Mouse (Mus musculus) Patski (cell line): Measurements from ENCODE around the gene Plch1. TPM values are rescaled to one million over a fixed set of nuclear protein-coding genes. Genes with fewer than 3 reads are reported as not detected.

Source experiments
- ATAC-seq: fragments of 100-300 bp; one replicate; pipeline ENCODE4 v1.8.0; 2021
- CTCF ChIA-PET: fragments of 350-600 bp; sonication (Branson Sonifier 250); formaldehyde crosslinking; loops from one replicate; lab custom pipeline; 2022; ENCODE audit warnings: inconsistent platforms; lab: Charles Lee
- POLR2A ChIA-PET: fragments of 350-600 bp; sonication (Branson Sonifier 250); formaldehyde crosslinking; loops from one replicate; lab custom pipeline; 2022; ENCODE audit warnings: antibody characterized with exemption, inconsistent platforms; lab: Charles Lee
- DNase-seq: peaks from one replicate; pipeline ENCODE4 v3.0.0-alpha.2; 2011; ENCODE audit warnings: low read depth, low spot score
- H3K27me3 ChIP-seq: fragments of 371-371 bp; one replicate; pipeline ENCODE4 v1.5.1; 2021
- CTCF ChIP-seq: fragments of 100-300 bp; IDR thresholded peaks from one replicate; pipeline ENCODE4 v1.5.1; 2021
- in situ Hi-C: fragments of 300-500 bp; cut with MboI; formaldehyde crosslinking; loops from 3 replicates; pipeline ENCODE4 v1.11.1; 2018; ENCODE audit warnings: low pct_unique_long_range_greater_than_20kb, mixed read lengths
- polyA plus RNA-seq: library from polyadenylated mRNA; unstranded; gene quantifications from one replicate; pipeline ENCODE4 v1.2.3, GENCODE M21; 2021

Gene Plch1
- polyA plus RNA-seq, 1 experiment from 2014 or later: 18.4 TPM

DNA sequence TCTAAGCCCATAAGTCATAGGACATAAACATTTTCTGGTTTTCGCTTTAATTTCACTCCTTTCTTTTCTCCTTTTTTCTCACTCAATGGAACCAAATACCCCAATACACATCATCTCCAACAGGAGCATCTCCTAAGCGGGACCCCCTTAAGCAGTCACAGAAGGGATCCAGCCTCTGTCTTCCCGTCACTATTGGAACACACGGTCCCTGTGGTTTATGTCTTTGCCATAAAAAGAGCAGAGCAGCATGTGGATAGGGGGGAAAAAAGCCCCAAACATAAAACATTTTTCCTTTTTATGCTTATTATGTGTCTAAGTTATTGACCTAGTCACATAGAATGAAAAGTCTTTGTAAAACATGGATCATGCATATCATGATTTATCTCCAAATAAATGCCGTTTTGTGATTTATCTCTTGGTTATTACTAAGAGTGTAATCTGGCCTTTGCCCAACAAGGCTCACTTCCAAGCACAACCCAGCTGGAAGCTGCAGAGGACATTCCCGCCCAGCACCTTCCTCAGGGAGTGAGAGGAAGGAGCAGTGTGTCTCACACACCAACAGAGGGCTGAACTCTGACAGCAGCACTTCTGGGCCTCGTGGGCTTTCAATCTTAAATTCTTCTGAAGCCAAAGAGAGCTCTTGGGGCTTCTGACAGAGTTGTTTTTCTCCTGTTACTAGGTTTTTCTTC is 126.5 kb downstream of the Plch1 start:
- ATAC-seq (no peak), DNase-seq (no peak)
- no peaks in the 10 kb centered on the region for H3K27me3 ChIP-seq
- POLR2A ChIA-PET: no interaction called here
- CTCF ChIA-PET: interaction anchor here (2.0 kb wide), 1 partner anchor 203 kb away, joined by 5 read pairs; no protein-coding TSS in a partner anchor
- in situ Hi-C loops: no loop called here
- TF ChIP-seq CTCF: no peak

DNA sequence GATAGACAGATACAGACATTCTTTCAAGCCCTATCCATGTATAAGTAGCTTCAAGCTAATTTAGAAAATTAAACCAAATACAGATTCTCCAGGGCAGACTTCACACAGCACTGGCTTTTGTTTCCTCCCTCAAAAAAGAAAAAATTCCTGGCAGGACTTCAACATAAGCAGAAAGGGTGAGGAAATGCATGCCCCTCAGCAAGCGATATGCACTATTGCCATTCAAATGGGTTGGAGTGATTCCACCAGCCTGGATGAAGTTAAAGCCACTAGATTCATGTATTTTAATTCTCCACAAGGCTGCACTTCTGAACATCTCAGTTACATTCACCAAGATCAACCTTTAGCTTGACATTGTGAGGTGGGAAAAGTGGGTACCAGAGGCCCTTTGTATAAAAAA is 138.5 kb downstream of the Plch1 start:
- no peak for ATAC-seq

GRCm38 (mm10) chr3:63740073-63740472 is 159.2 kb downstream of the Plch1 start:
- no peak for DNase-seq
- no peak for TF ChIP-seq CTCF
- POLR2A ChIA-PET: no interaction called here
- in situ Hi-C loops: no loop called here
- no peaks in the 10 kb centered on the region for H3K27me3 ChIP-seq
- ATAC-seq: no peak
- CTCF ChIA-PET: interaction anchor here (0.6 to 1.6 kb wide), 3 partner anchors 11 to 19 kb away, joined by 3 read pairs; no protein-coding TSS in a partner anchor

More for the DNA sequence above, 138.5 kb downstream of the Plch1 start:
- no peaks in the 10 kb centered on the region for H3K27me3 ChIP-seq
- POLR2A ChIA-PET: interaction anchor here (0.8 kb wide), 1 partner anchor 9 kb away, joined by 4 read pairs; no protein-coding TSS in a partner anchor
- CTCF ChIA-PET: no interaction called here
- no peak for DNase-seq
- TF ChIP-seq CTCF: no peak
- in situ Hi-C loops: no loop called here

DNA sequence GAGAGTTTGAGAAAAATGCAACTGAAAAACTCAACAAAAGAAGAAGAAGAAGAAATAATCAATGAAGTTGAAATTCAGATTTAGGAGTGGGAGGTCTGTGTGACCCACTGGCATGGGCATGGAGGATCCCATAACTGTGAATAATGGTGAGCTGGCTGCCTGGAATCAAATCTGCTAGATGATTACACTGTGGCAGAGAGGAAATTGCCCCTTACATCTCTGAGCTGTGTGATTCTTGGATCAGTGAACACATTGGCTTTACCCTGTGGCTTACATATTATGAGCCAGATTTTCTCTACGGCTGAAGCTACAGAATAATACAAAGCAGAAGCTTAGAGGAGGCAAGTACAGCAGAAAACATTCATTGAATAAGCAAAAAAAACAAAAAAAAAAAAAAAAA is 170.9 kb downstream of the Plch1 start:
- POLR2A ChIA-PET: no interaction called here
- CTCF ChIA-PET: interaction anchor here (1.2 to 2.2 kb wide), 6 partner anchors 8 to 129 kb away, joined by 3 to 7 read pairs (median 3); no protein-coding TSS in a partner anchor
- TF ChIP-seq CTCF: no peak
- H3K27me3 ChIP-seq: no peaks in the 10 kb centered on the region
- in situ Hi-C loops: no loop called here
- ATAC-seq (no peak), DNase-seq (no peak)

- ChIA-PET POLR2A (no interaction called here), CTCF (interaction anchor here (0.8 to 1.5 kb wide), 7 partner anchors 11 to 171 kb away, joined by 3 to 6 read pairs (median 4); no protein-coding TSS in a partner anchor)
- TF ChIP-seq CTCF: no peak
- in situ Hi-C loops: no loop called here
- DNase-seq (no peak), ATAC-seq (no peak)
- H3K27me3 ChIP-seq: no peaks in the 10 kb centered on the region
These were observed 172.5 kb downstream of the Plch1 start for GRCm38 (mm10) chr3:63726667-63727342.

DNA sequence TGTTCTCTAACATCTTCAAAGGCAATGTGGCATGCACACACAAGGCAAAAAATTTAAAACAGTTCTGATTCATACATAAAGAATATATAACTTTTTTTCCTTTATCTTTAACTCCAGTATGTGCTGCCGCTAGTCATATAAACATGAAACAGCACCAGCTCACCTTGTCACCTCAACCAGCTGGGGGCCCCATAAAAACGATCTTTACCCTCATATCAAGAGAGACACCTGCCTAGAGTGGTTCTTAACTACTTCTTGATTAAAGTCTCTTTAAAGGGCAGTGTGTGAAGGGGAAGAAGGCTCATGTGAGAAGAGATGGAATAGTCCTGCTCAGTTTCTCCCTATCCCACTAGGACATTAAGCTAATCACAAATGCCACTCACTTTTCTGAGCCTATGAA is 205.6 kb downstream of the Plch1 start:
- ChIA-PET POLR2A (no interaction called here), CTCF (interaction anchor here (0.9 to 1.3 kb wide), 3 partner anchors 9 to 50 kb away, joined by 3 to 4 read pairs (median 3); no protein-coding TSS in a partner anchor)
- ATAC-seq (no peak), DNase-seq (no peak)
- in situ Hi-C loops: no loop called here
- no peak for TF ChIP-seq CTCF
- no peaks in the 10 kb centered on the region for H3K27me3 ChIP-seq

DNA sequence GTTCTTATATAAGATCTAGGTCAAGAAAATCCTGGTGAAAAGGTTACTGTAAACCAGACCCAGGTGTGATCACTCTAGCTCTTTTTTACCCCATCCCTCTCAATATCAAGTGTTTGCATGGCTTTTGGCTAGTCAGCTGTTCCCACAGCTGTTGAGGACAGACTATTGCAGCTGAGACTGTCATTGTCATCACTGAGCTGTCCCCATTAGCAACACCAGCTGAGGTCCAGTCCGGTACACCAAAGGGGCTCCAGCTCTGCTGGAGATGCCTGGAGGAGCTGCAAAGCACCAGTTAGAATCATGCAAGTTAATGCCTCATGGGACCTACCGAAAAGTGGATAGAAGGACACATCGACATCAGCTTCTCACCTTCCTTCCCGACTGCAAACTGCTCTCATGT is 206.5 kb downstream of the Plch1 start:
- in situ Hi-C loops: no loop called here
- no peak for TF ChIP-seq CTCF
- ChIA-PET CTCF (interaction anchor here (1.0 to 1.3 kb wide), 2 partner anchors 10 to 11 kb away, joined by 4 read pairs; no protein-coding TSS in a partner anchor), POLR2A (interaction anchor here (0.6 kb wide), 1 partner anchor 64 kb away, joined by 3 read pairs; no protein-coding TSS in a partner anchor)
- ATAC-seq: no peak
- no peaks in the 10 kb centered on the region for H3K27me3 ChIP-seq
- DNase-seq: no peak

DNA sequence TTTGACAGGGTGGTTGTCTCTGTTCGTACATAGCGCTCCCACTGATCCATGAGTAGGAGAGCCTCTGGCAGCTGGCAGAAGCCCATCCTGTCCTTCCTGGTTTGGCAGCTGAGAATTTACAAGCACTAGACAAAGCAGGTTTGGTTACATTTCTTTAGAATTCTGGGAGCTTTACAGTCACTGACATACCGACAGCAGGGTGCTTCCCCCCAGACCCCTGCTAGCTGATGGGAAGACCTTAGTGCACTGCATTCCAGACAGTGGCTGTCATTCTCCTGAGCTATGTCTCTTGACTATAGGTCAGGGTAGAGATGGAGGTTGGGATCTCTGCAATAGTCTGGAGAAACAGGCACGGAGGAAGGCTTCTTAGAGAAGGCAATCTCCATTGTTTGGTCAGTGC is 230.5 kb downstream of the Plch1 start:
- H3K27me3 ChIP-seq: no peaks in the 10 kb centered on the region
- ATAC-seq (peak; percentile 26), DNase-seq (no peak)
- in situ Hi-C loops: no loop called here
- no peak for TF ChIP-seq CTCF
- POLR2A ChIA-PET: no interaction called here
- CTCF ChIA-PET: interaction anchor here (0.7 to 1.8 kb wide), 6 partner anchors 9 to 36 kb away, joined by 3 to 9 read pairs (median 4); no protein-coding TSS in a partner anchor

DNA sequence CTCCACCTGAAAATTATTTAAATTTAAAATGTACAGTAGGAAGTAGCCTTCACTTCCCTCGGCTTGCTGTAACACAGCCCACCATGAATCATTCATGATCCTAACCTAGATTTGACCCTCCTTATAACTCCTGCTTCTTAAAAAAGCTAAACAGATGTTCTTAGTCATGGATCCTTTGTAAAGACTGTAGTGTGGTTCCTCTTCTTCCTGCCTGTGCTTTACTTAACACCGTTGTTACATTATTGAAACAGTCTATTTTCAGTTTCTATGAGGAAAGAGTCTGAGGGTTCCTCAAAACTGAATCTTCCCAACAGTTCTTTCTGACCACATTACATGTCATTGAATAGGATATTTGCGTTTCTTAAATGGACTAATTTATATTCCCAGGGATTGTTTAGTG is 234.0 kb downstream of the Plch1 start:
- CTCF ChIA-PET: interaction anchor here (1.0 to 1.6 kb wide), 3 partner anchors 14 to 21 kb away, joined by 3 to 4 read pairs (median 3); no protein-coding TSS in a partner anchor
- no peak for ATAC-seq
- TF ChIP-seq CTCF: no peak
- in situ Hi-C loops: no loop called here
- POLR2A ChIA-PET: no interaction called here
- no peaks in the 10 kb centered on the region for H3K27me3 ChIP-seq
- DNase-seq: no peak

GRCm38 (mm10) chr3:63664575-63665243 is 234.6 kb downstream of the Plch1 start:
- DNase-seq: no peak
- in situ Hi-C loops: no loop called here
- no peak for ATAC-seq
- ChIA-PET POLR2A (no interaction called here), CTCF (interaction anchor here (1.0 to 1.6 kb wide), 3 partner anchors 15 to 20 kb away, joined by 3 to 4 read pairs (median 3); no protein-coding TSS in a partner anchor)
- H3K27me3 ChIP-seq: no peaks in the 10 kb centered on the region
- TF ChIP-seq CTCF: no peak

Other genes with a start within 250 kb of the Plch1 start
- gene E130311K13Rik, start 30.0 kb upstream of the Plch1 start, polyA plus RNA-seq: 25.0 TPM
- gene Slc33a1, start 65.3 kb upstream of the Plch1 start, polyA plus RNA-seq: 77.9 TPM
- 48.6 TPM for gene Gmps, start 76.6 kb upstream of the Plch1 start, polyA plus RNA-seq
- gene Vmn2r1, start 182.1 kb upstream of the Plch1 start, polyA plus RNA-seq: 0.08 TPM
- gene Vmn2r2, start 242.5 kb upstream of the Plch1 start, polyA plus RNA-seq: not detected